Mouse (Mus musculus) heart, postnatal 0 days (tissue): ENCODE results near the gene Fam49a.

ENCODE experiments used
- CTCF ChIP-seq: IDR thresholded peaks from 2 replicates; pipeline ENCODE4 v1.5.1; 2016; ENCODE audit warnings: antibody characterized with exemption, control low read depth, low read depth
- EP300 ChIP-seq: IDR thresholded peaks from 2 replicates; pipeline ENCODE4 v1.6.1; 2016; ENCODE audit warnings: antibody characterized with exemption, low read depth

DNA sequence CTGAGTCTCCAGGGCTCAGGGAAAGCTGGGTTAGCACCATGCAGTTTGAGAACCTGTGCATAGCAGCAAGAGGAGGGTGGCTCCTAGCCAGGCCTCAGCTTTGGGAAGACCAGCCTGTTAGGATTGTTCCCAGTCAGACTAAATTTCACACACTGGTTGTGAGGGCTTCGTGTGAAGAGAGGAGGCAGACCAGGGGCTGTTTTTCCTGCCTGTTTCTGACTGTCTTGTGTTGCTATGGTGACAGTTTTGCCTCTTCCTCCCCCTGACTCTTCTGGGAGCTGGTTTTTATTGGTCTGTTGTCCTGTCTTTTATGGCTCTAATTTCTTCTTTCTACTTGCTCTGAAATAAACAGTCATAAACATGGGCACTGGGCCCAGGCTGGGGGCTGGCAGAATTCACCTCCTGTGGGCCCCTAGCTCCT is 1.4 kb downstream of the Fam49a start:
- no peak for TF ChIP-seq CTCF
- no peak for TF ChIP-seq EP300
